Mouse (Mus musculus): Measurements from ENCODE around the gene Cd7.
A peak's percentile ranks its signal among the peaks of the same experiment; 100 is the strongest.
"Not testable (repeated sequence)": the region's sequence is repeated elsewhere in the genome, so short reads cannot be mapped to it uniquely, and the experiment has no call there.

The Cd7 gene

GRCm38 (mm10) chr11:121047826-121048399 is 8.7 kb upstream of the Cd7 start:
- DNase-seq = peak in 1 of 2 experiments; percentile 56

- no peak for DNase-seq
Measured at GRCm38 (mm10) chr11:121045286-121045685, 6.1 kb upstream of the Cd7 start.

- not testable (repeated sequence) for DNase-seq
Measured at GRCm38 (mm10) chr11:121043025-121043424, 3.8 kb upstream of the Cd7 start.

- no peak for DNase-seq
Measured at GRCm38 (mm10) chr11:121042480-121042879, 3.3 kb upstream of the Cd7 start.

- no peak for DNase-seq
Measured at GRCm38 (mm10) chr11:121041636-121042035, 2.4 kb upstream of the Cd7 start.

GRCm38 (mm10) chr11:121041212-121041611 is 2.0 kb upstream of the Cd7 start:
- DNase-seq = peak; percentile 81 to 93

- DNase-seq = no peak
Measured at GRCm38 (mm10) chr11:121038366-121039240, 615 bp downstream of the Cd7 start.

- no peak for DNase-seq
Measured at GRCm38 (mm10) chr11:121033118-121033517, 6.1 kb downstream of the Cd7 start.

- no peak for DNase-seq
Measured at GRCm38 (mm10) chr11:121027259-121027658, 12.0 kb downstream of the Cd7 start.

- DNase-seq = no peak
Measured at GRCm38 (mm10) chr11:121024163-121024562, 15.1 kb downstream of the Cd7 start.

- no peak for DNase-seq
Measured at GRCm38 (mm10) chr11:121019501-121019900, 19.7 kb downstream of the Cd7 start.

- DNase-seq = peak; percentile 83 to 88
Measured at GRCm38 (mm10) chr11:121017703-121018102, 21.5 kb downstream of the Cd7 start.

GRCm38 (mm10) chr11:121015472-121015871 is 23.7 kb downstream of the Cd7 start:
- no peak for DNase-seq

- DNase-seq = peak; percentile 41 to 42
Measured at GRCm38 (mm10) chr11:121014896-121015300, 24.3 kb downstream of the Cd7 start.

- DNase-seq = no peak
Measured at GRCm38 (mm10) chr11:121013656-121014055, 25.6 kb downstream of the Cd7 start.

GRCm38 (mm10) chr11:121010044-121010755 is 29.0 kb downstream of the Cd7 start:
- DNase-seq = no peak

GRCm38 (mm10) chr11:121006184-121006583 is 33.0 kb downstream of the Cd7 start:
- no peak for DNase-seq

GRCm38 (mm10) chr11:121004281-121004680 is 34.9 kb downstream of the Cd7 start:
- no peak for DNase-seq

- DNase-seq = peak; percentile 30 to 63
Measured at GRCm38 (mm10) chr11:121001966-121002365, 37.3 kb downstream of the Cd7 start.

GRCm38 (mm10) chr11:120994741-120995140 is 44.5 kb downstream of the Cd7 start:
- no peak for DNase-seq

GRCm38 (mm10) chr11:120993586-120993985 is 45.6 kb downstream of the Cd7 start:
- DNase-seq = no peak

GRCm38 (mm10) chr11:120993080-120993479 is 46.1 kb downstream of the Cd7 start:
- DNase-seq = no peak

GRCm38 (mm10) chr11:120991791-120992190 is 47.4 kb downstream of the Cd7 start:
- peak in 1 of 2 experiments; percentile 29 for DNase-seq

All from kidney, postnatal 36 days (tissue).